Mouse (Mus musculus): Measurements from ENCODE around the gene Slc12a6. TPM values are rescaled to one million over a fixed set of nuclear protein-coding genes. Genes with fewer than 3 reads are reported as not detected.

Gene Slc12a6
- polyA plus RNA-seq, 1 experiment from 2014 or later: 18.1 TPM

DNA sequence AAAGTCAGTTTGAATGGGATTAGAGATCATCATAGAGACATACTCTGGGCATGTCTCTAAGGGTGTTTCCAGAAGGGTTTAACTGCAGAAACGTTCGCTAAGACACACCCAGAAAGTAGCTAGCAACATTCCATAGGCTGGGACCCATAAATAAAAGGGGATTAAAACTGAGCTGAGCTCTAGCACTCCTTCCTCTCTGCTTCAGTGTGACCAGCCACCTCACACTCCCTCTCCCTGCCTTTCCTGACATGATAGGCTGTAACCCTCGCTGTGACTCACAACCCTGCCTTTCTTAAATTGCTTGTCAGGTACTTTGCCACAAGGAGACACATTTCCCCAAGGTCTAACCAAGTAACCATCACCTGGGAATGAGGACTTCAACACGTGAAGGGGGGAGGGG lies 27.6 kb upstream of the Slc12a6 start:
- no peak for ATAC-seq (ENCODE audit: insufficient number of reproducible peaks, insufficient read depth, low FRiP score, low read depth)
- H3K27ac ChIP-seq (replicated peaks in 1 of 2; ENCODE audit: control insufficient read depth in 1 of 2, insufficient read depth in 1 of 2, low read depth in 2 of 2, low read length in 2 of 2): no peak overlapping the region
- no peak overlapping the region for H3K4me2 ChIP-seq (ENCODE audit: low read length)
- 4% methylated on average over 4 of the region's 4 CpGs for WGBS
- H3K4me3 ChIP-seq (ENCODE audit: control insufficient read depth in 1 of 2, insufficient read depth in 1 of 2, low read depth in 1 of 2, low read length in 2 of 2): no peak overlapping the region
- no peaks in the 10 kb centered on the region for H3K27me3 ChIP-seq (ENCODE audit: control insufficient read depth, insufficient read depth, low read length)
- no peaks in the 10 kb centered on the region for H3K36me3 ChIP-seq (ENCODE audit: control insufficient read depth, insufficient read depth, low read length)
- no peak overlapping the region for H3K9ac ChIP-seq (ENCODE audit: low read length)
- no peaks in the 10 kb centered on the region for H3K9me3 ChIP-seq (ENCODE audit: control insufficient read depth, low read length)
- peaks cover 4 to 14% of the 10 kb centered on the region in 2 experiments for H3K4me1 ChIP-seq (ENCODE audit: control insufficient read depth in 2 of 2, insufficient read depth in 2 of 2, low read length in 2 of 2)

GRCm38 (mm10) chr2:112239212-112239934 lies 26.3 kb upstream of the Slc12a6 start, which contains the start of gene Lpcat4:
Gene Lpcat4, plus strand, starts transcription at chr2:112239468.
- peaks cover 4 to 14% of the 10 kb centered on the region in 2 experiments for H3K4me1 ChIP-seq (ENCODE audit: control insufficient read depth in 2 of 2, insufficient read depth in 2 of 2, low read length in 2 of 2)
- peak within 1 kb of the TSS; percentile 89 to 93 for H3K27ac ChIP-seq (replicated peaks in 1 of 2; ENCODE audit: control insufficient read depth in 1 of 2, insufficient read depth in 1 of 2, low read depth in 2 of 2, low read length in 2 of 2)
- peak within 1 kb of the TSS; percentile 87 to 94 for H3K4me3 ChIP-seq (ENCODE audit: control insufficient read depth in 1 of 2, insufficient read depth in 1 of 2, low read depth in 1 of 2, low read length in 2 of 2)
- H3K9ac ChIP-seq (ENCODE audit: low read length): peak within 1 kb of the TSS; percentile 86
- H3K27me3 ChIP-seq (ENCODE audit: control insufficient read depth, insufficient read depth, low read length): no peaks in the 10 kb centered on the region
- peaks cover 8% of the 10 kb centered on the region for H3K36me3 ChIP-seq (ENCODE audit: control insufficient read depth, insufficient read depth, low read length)
- H3K9me3 ChIP-seq (ENCODE audit: control insufficient read depth, low read length): no peaks in the 10 kb centered on the region
- peak; percentile 85 for ATAC-seq (ENCODE audit: insufficient number of reproducible peaks, insufficient read depth, low FRiP score, low read depth)
- H3K4me2 ChIP-seq (ENCODE audit: low read length): peak within 1 kb of the TSS; percentile 98
- WGBS: under 1% methylated on average over 88 of the region's 94 CpGs

- Histone ChIP-seq H3K4me2 (ENCODE audit: low read length) (peak overlapping the region; percentile 98), H3K4me1 (ENCODE audit: control insufficient read depth in 2 of 2, insufficient read depth in 2 of 2, low read length in 2 of 2) (peaks cover 4 to 14% of the 10 kb centered on the region in 2 experiments), H3K9ac (ENCODE audit: low read length) (peak overlapping the region; percentile 86), H3K9me3 (ENCODE audit: control insufficient read depth, low read length) (no peaks in the 10 kb centered on the region), H3K4me3 (ENCODE audit: control insufficient read depth in 1 of 2, insufficient read depth in 1 of 2, low read depth in 1 of 2, low read length in 2 of 2) (peak overlapping the region; percentile 87 to 94), H3K27me3 (ENCODE audit: control insufficient read depth, insufficient read depth, low read length) (no peaks in the 10 kb centered on the region), H3K36me3 (ENCODE audit: control insufficient read depth, insufficient read depth, low read length) (peaks cover 14% of the 10 kb centered on the region), H3K27ac (replicated peaks in 1 of 2; ENCODE audit: control insufficient read depth in 1 of 2, insufficient read depth in 1 of 2, low read depth in 2 of 2, low read length in 2 of 2) (peak overlapping the region in 1 of 2 experiments; percentile 89; a peak in 2 of 4 replicates)
- peak; percentile 37 for ATAC-seq (ENCODE audit: insufficient number of reproducible peaks, insufficient read depth, low FRiP score, low read depth)
- WGBS: 1% methylated on average over 27 of the region's 28 CpGs
Observed at GRCm38 (mm10) chr2:112239935-112240721, 25.5 kb upstream of the Slc12a6 start.

- H3K4me3 ChIP-seq (ENCODE audit: control insufficient read depth in 1 of 2, insufficient read depth in 1 of 2, low read depth in 1 of 2, low read length in 2 of 2): no peak overlapping the region
- 77% methylated on average over 14 of the region's 14 CpGs for WGBS
- H3K36me3 ChIP-seq (ENCODE audit: control insufficient read depth, insufficient read depth, low read length): peaks cover 27% of the 10 kb centered on the region
- no peak overlapping the region for H3K27ac ChIP-seq (replicated peaks in 1 of 2; ENCODE audit: control insufficient read depth in 1 of 2, insufficient read depth in 1 of 2, low read depth in 2 of 2, low read length in 2 of 2)
- H3K27me3 ChIP-seq (ENCODE audit: control insufficient read depth, insufficient read depth, low read length): no peaks in the 10 kb centered on the region
- no peak overlapping the region for H3K4me2 ChIP-seq (ENCODE audit: low read length)
- no peak overlapping the region for H3K9ac ChIP-seq (ENCODE audit: low read length)
- peaks cover 4 to 14% of the 10 kb centered on the region in 2 experiments for H3K4me1 ChIP-seq (ENCODE audit: control insufficient read depth in 2 of 2, insufficient read depth in 2 of 2, low read length in 2 of 2)
- ATAC-seq (ENCODE audit: insufficient number of reproducible peaks, insufficient read depth, low FRiP score, low read depth): no peak
- H3K9me3 ChIP-seq (ENCODE audit: control insufficient read depth, low read length): no peaks in the 10 kb centered on the region
Observed at GRCm38 (mm10) chr2:112241787-112242186, 23.8 kb upstream of the Slc12a6 start.

DNA sequence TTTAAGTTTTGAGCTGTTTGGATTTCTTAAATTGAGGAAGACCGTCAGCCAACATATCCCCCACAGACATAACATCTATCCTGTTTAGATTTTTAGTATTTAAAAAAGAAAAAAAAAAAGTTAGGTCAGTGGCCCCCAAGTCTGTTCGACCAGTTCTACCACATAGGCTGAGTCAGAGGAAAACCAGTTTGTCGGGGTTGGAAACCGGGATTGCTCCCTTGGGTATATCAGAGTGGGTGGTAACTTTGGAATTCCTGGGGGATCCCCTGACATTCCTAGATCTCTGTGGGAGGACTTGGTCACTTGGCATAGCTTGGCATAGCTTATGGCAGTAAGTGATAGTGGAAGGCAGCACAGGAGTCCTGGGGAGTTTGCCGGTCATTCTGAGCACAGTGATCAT lies 20.3 kb upstream of the Slc12a6 start:
- Histone ChIP-seq H3K4me1 (ENCODE audit: control insufficient read depth in 2 of 2, insufficient read depth in 2 of 2, low read length in 2 of 2) (peaks cover 4 to 5% of the 10 kb centered on the region in 2 experiments), H3K27me3 (ENCODE audit: control insufficient read depth, insufficient read depth, low read length) (no peaks in the 10 kb centered on the region), H3K9ac (ENCODE audit: low read length) (no peak overlapping the region), H3K4me3 (ENCODE audit: control insufficient read depth in 1 of 2, insufficient read depth in 1 of 2, low read depth in 1 of 2, low read length in 2 of 2) (no peak overlapping the region), H3K9me3 (ENCODE audit: control insufficient read depth, low read length) (no peaks in the 10 kb centered on the region), H3K4me2 (ENCODE audit: low read length) (no peak overlapping the region), H3K36me3 (ENCODE audit: control insufficient read depth, insufficient read depth, low read length) (peaks cover 27% of the 10 kb centered on the region), H3K27ac (replicated peaks in 1 of 2; ENCODE audit: control insufficient read depth in 1 of 2, insufficient read depth in 1 of 2, low read depth in 2 of 2, low read length in 2 of 2) (no peak overlapping the region)
- WGBS: 84% methylated on average over 5 of the region's 5 CpGs
- ATAC-seq (ENCODE audit: insufficient number of reproducible peaks, insufficient read depth, low FRiP score, low read depth): no peak

GRCm38 (mm10) chr2:112246193-112246592 lies 19.4 kb upstream of the Slc12a6 start:
- Histone ChIP-seq H3K4me1 (ENCODE audit: control insufficient read depth in 2 of 2, insufficient read depth in 2 of 2, low read length in 2 of 2) (no peaks in the 10 kb centered on the region), H3K36me3 (ENCODE audit: control insufficient read depth, insufficient read depth, low read length) (peaks cover 27% of the 10 kb centered on the region), H3K4me3 (ENCODE audit: control insufficient read depth in 1 of 2, insufficient read depth in 1 of 2, low read depth in 1 of 2, low read length in 2 of 2) (no peak overlapping the region), H3K9ac (ENCODE audit: low read length) (no peak overlapping the region), H3K4me2 (ENCODE audit: low read length) (no peak overlapping the region), H3K27me3 (ENCODE audit: control insufficient read depth, insufficient read depth, low read length) (no peaks in the 10 kb centered on the region), H3K9me3 (ENCODE audit: control insufficient read depth, low read length) (no peaks in the 10 kb centered on the region), H3K27ac (replicated peaks in 1 of 2; ENCODE audit: control insufficient read depth in 1 of 2, insufficient read depth in 1 of 2, low read depth in 2 of 2, low read length in 2 of 2) (no peak overlapping the region)
- 88% methylated on average over 6 of the region's 6 CpGs for WGBS
- 0 out of 2 replicates have a peak, but pooled peaks have one; percentile 15 for ATAC-seq (ENCODE audit: insufficient number of reproducible peaks, insufficient read depth, low FRiP score, low read depth)

DNA sequence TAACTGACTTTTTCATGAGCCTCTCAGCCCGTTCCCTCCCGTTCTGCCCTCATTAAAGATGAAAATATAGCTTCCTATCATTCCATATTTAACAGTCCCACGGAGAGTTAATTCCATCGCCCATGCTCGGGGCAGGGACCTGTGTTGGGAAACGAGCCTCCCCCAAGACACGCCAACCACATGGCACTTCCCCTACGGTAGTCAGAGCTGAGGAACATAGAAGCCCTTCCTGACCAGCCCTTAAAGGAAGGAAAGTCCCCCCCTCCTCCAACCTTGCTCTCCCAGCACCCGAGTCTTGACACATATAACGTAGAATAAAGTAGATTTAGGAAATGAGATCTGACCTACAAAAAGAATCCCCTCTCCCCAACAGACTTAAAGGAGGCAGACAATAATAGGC lies 18.3 kb upstream of the Slc12a6 start:
- no peaks in the 10 kb centered on the region for H3K4me1 ChIP-seq (ENCODE audit: control insufficient read depth in 2 of 2, insufficient read depth in 2 of 2, low read length in 2 of 2)
- no peaks in the 10 kb centered on the region for H3K9me3 ChIP-seq (ENCODE audit: control insufficient read depth, low read length)
- no peaks in the 10 kb centered on the region for H3K27me3 ChIP-seq (ENCODE audit: control insufficient read depth, insufficient read depth, low read length)
- H3K27ac ChIP-seq (replicated peaks in 1 of 2; ENCODE audit: control insufficient read depth in 1 of 2, insufficient read depth in 1 of 2, low read depth in 2 of 2, low read length in 2 of 2): no peak overlapping the region
- H3K9ac ChIP-seq (ENCODE audit: low read length): no peak overlapping the region
- ATAC-seq (ENCODE audit: insufficient number of reproducible peaks, insufficient read depth, low FRiP score, low read depth): no peak
- H3K36me3 ChIP-seq (ENCODE audit: control insufficient read depth, insufficient read depth, low read length): peaks cover 27% of the 10 kb centered on the region
- no peak overlapping the region for H3K4me2 ChIP-seq (ENCODE audit: low read length)
- 84% methylated on average over 10 of the region's 10 CpGs for WGBS
- H3K4me3 ChIP-seq (ENCODE audit: control insufficient read depth in 1 of 2, insufficient read depth in 1 of 2, low read depth in 1 of 2, low read length in 2 of 2): no peak overlapping the region
